In genomic region chr7:78791359-78792222, GRCm38 (mm10) we compare ENCODE assay signal across 8 mouse cellular contexts. TPM values are rescaled to one million over a fixed set of nuclear protein-coding genes. Genes with fewer than 3 reads are reported as not detected.
DNase-seq lines count a peak whose midpoint lies in the region; ATAC-seq lines count a peak whose summit lies in the region.

No protein-coding gene starts in this region.

- H3K4me2 ChIP-seq in heart, embryonic 16.5 days (ENCODE audit: low read depth, low read length): no peak overlapping the region
- H3K4me2 ChIP-seq in hindbrain, embryonic 15.5 days: no peak overlapping the region

- no peak overlapping the region for H3K4me3 ChIP-seq in heart, embryonic 16.5 days (ENCODE audit: low read length)
- H3K4me3 ChIP-seq in hindbrain, embryonic 15.5 days: no peak overlapping the region

- peaks cover 16% of the 10 kb centered on the region for H3K4me1 ChIP-seq in heart, embryonic 16.5 days (ENCODE audit: control insufficient read depth, insufficient read depth, low read length)
- H3K4me1 ChIP-seq in hindbrain, embryonic 15.5 days (replicated peaks): 0 out of 2 replicates have a peak, but pooled peaks cover under 1% of the 10 kb centered on the region

- 0 out of 2 replicates have a peak, but pooled peaks have one; percentile 23 for ATAC-seq in heart, embryonic 16.5 days (replicated peaks; ENCODE audit: extremely low read depth, insufficient read depth, low FRiP score)
- peak; percentile 81 for ATAC-seq in erythroid progenitor cell, adult 5-6 weeks (replicated peaks; ENCODE audit: low FRiP score, poor library complexity, severe bottlenecking)
- ATAC-seq in hindbrain, embryonic 15.5 days (ENCODE audit: low FRiP score, low read depth): peak; percentile 76

- DNase-seq in heart, adult 11 months: no peak
- DNase-seq in brain, adult 2 months (ENCODE audit: low read depth, low spot score): peak; percentile 84
- peak; percentile 27 to 53 for DNase-seq in layer of hippocampus, postnatal 36 days
- DNase-seq in lung, postnatal 36 days: peak; percentile 65
- peak; percentile 56 for DNase-seq in skeletal muscle tissue, adult 2 months (ENCODE audit: low read depth, low spot score)

- WGBS in heart, embryonic 16.5 days: 77% methylated on average over 15 of the region's 15 CpGs
- WGBS in hindbrain, embryonic 15.5 days: 83% methylated on average over 15 of the region's 15 CpGs

- peaks cover 26% of the 10 kb centered on the region for H3K36me3 ChIP-seq in heart, embryonic 16.5 days (ENCODE audit: control insufficient read depth, insufficient read depth)
- H3K36me3 ChIP-seq in hindbrain, embryonic 15.5 days: peaks cover 21% of the 10 kb centered on the region

- no peak overlapping the region for H3K27ac ChIP-seq in heart, embryonic 16.5 days (ENCODE audit: low read length)
- no peak overlapping the region for H3K27ac ChIP-seq in hindbrain, embryonic 15.5 days (replicated peaks)

- H3K9ac ChIP-seq in heart, embryonic 16.5 days (ENCODE audit: low read length): no peak overlapping the region
- no peak overlapping the region for H3K9ac ChIP-seq in hindbrain, embryonic 15.5 days

- no peaks in the 10 kb centered on the region for H3K27me3 ChIP-seq in heart, embryonic 16.5 days (ENCODE audit: control insufficient read depth, insufficient read depth, low read length)
- H3K27me3 ChIP-seq in hindbrain, embryonic 15.5 days: no peaks in the 10 kb centered on the region

- no peaks in the 10 kb centered on the region for H3K9me3 ChIP-seq in heart, embryonic 16.5 days (replicated peaks; ENCODE audit: control insufficient read depth, low read length)
- no peaks in the 10 kb centered on the region for H3K9me3 ChIP-seq in hindbrain, embryonic 15.5 days

RNA-seq across cellular contexts. Expression of gene Mrpl46, which starts 8.3 kb away (rescaled TPM):
- 59.2 and 64.9 TPM in 2 replicates for polyA plus RNA-seq in heart, embryonic 16.5 days (2015; fragmentation: Nextera tagmentation; extraction: Ambion mirVana)
- 19.3 and 27.8 TPM in 2 replicates for total RNA-seq in erythroid progenitor cell, adult 5-6 weeks (2015; ENCODE audit: low replicate concordance)
- total RNA-seq in erythroid progenitor cell, adult 5-6 weeks (2017; ENCODE audit: low replicate concordance): 13.0 and 14.2 TPM in 2 replicates
- 53.8 and 58.9 TPM in 2 replicates for polyA plus RNA-seq in hindbrain, embryonic 15.5 days (2015; fragmentation: Nextera tagmentation; extraction: Ambion mirVana)
- total RNA-seq in layer of hippocampus, postnatal 36 days (2021): 10 to 100 TPM; 29.9 to 30.4 TPM

RNA-seq across cellular contexts. Expression of gene Mrps11, which starts 8.7 kb away (rescaled TPM):
- polyA plus RNA-seq in heart, embryonic 16.5 days (2015; fragmentation: Nextera tagmentation; extraction: Ambion mirVana): 59.0 and 64.7 TPM in 2 replicates
- total RNA-seq in erythroid progenitor cell, adult 5-6 weeks (2015; ENCODE audit: low replicate concordance): 15.9 and 17.7 TPM in 2 replicates
- total RNA-seq in erythroid progenitor cell, adult 5-6 weeks (2017; ENCODE audit: low replicate concordance): 13.9 and 29.9 TPM in 2 replicates
- 68.3 and 68.5 TPM in 2 replicates for polyA plus RNA-seq in hindbrain, embryonic 15.5 days (2015; fragmentation: Nextera tagmentation; extraction: Ambion mirVana)
- 10 to 100 TPM; 36.2 to 38.8 TPM for total RNA-seq in layer of hippocampus, postnatal 36 days (2021)

RNA-seq across cellular contexts. Expression of gene Ntrk3, which starts 53.8 kb away (rescaled TPM):
- 1.9 and 2.3 TPM in 2 replicates for polyA plus RNA-seq in heart, embryonic 16.5 days (2015; fragmentation: Nextera tagmentation; extraction: Ambion mirVana)
- not detected in 2 replicates for total RNA-seq in erythroid progenitor cell, adult 5-6 weeks (2015; ENCODE audit: low replicate concordance)
- 0.45 and 1.2 TPM in 2 replicates for total RNA-seq in erythroid progenitor cell, adult 5-6 weeks (2017; ENCODE audit: low replicate concordance)
- polyA plus RNA-seq in hindbrain, embryonic 15.5 days (2015; fragmentation: Nextera tagmentation; extraction: Ambion mirVana): 22.2 and 23.3 TPM in 2 replicates
- 100 to 1,000 TPM; 199 to 229 TPM for total RNA-seq in layer of hippocampus, postnatal 36 days (2021)

RNA-seq across cellular contexts. Expression of gene Det1, which starts 55.5 kb away (rescaled TPM):
- polyA plus RNA-seq in heart, embryonic 16.5 days (2015; fragmentation: Nextera tagmentation; extraction: Ambion mirVana): 13.5 and 14.2 TPM in 2 replicates
- total RNA-seq in erythroid progenitor cell, adult 5-6 weeks (2015; ENCODE audit: low replicate concordance): 8.0 and 8.6 TPM in 2 replicates
- total RNA-seq in erythroid progenitor cell, adult 5-6 weeks (2017; ENCODE audit: low replicate concordance): 3.1 and 3.7 TPM in 2 replicates
- 12.9 and 13.0 TPM in 2 replicates for polyA plus RNA-seq in hindbrain, embryonic 15.5 days (2015; fragmentation: Nextera tagmentation; extraction: Ambion mirVana)
- total RNA-seq in layer of hippocampus, postnatal 36 days (2021): 1 to 10 TPM; 7.0 to 7.6 TPM

Comparison
In these comparisons a context has a peak if more than half of its experiments do, and no peak if none do; other contexts are left out.
1. ATAC-seq: peak in every context shown above with its lines; median percentile 81 in erythroid progenitor cell, adult 5-6 weeks; 76 in hindbrain, embryonic 15.5 days; 23 in heart, embryonic 16.5 days.
2. RNA of gene Ntrk3, which starts 53.8 kb away (total RNA-seq): 199 to 229 TPM in layer of hippocampus, postnatal 36 days; 0.45 to 1.2 TPM in erythroid progenitor cell, adult 5-6 weeks; every median in the first group is over 10 times any median in the second.